Mouse (Mus musculus) cortical plate, adult 2 months (tissue): ENCODE data around the gene Tcea3.

Experiments
- CTCF ChIP-seq: fragments of 200-500 bp; IDR thresholded peaks from 2 replicates; pipeline ENCODE4 v1.5.1; 2011; ENCODE audit warnings: mild to moderate bottlenecking, control low read depth, low read length; ENCODE audit not compliant: insufficient read depth; ENCODE audit errors: extremely low read depth
- POLR2A ChIP-seq: fragments of 200-500 bp; IDR thresholded peaks from 2 replicates; pipeline ENCODE4 v1.6.1; 2011; ENCODE audit warnings: mild to moderate bottlenecking, low read length, control low read depth; ENCODE audit not compliant: insufficient read depth; ENCODE audit errors: extremely low read depth

- no peak for TF ChIP-seq CTCF
- no peak for TF ChIP-seq POLR2A
These were observed 14.4 kb downstream of the Tcea3 start for GRCm38 (mm10) chr4:136261912-136262311.
